Mouse (Mus musculus) lung, postnatal 14 days (tissue): ENCODE results near the gene Chp2.

Source experiments
- DNase-seq: peaks from one replicate; pipeline ENCODE4 v3.0.0; 2021

Gene Chp2

DNA sequence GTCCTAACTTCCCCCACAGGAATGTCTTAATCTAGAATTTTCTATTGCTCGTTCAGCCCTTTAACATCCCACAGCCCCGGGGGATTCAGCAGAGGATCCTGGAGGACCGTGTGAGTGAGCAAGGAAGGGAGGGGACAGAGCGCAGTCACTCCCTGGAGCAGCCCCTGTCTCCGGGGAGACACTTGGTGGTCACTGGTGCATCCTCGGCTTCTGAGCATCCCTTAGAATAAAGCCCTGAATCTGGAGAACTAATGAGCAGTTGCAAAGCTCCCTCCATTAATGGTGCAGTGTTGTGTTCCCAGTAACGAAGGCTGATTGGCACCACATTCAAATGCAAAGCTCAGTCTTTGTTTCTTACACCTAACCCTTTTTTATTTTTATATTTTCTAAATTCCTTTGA is 24.9 kb downstream of the Chp2 start:
- DNase-seq = no peak

DNA sequence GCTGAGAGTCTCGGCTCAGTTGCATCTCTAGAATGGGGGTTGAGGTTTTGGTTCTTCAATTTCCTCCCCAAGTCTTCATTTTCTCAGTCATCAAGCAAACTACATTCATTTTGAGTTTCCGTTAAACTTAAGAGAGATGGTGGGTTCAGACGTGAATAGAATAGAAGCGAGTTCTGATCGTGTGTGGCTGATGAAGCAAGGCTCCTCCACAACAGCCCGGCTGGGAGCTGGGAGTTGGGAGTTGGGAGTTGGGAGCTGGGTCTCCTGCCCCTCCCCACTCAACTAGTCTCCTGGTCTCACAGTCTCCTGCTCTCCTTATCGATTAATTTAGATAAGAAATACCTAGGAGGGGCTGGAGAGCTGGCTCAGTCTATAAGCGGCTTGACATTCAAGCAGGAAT is 25.3 kb downstream of the Chp2 start:
- no peak for DNase-seq

DNA sequence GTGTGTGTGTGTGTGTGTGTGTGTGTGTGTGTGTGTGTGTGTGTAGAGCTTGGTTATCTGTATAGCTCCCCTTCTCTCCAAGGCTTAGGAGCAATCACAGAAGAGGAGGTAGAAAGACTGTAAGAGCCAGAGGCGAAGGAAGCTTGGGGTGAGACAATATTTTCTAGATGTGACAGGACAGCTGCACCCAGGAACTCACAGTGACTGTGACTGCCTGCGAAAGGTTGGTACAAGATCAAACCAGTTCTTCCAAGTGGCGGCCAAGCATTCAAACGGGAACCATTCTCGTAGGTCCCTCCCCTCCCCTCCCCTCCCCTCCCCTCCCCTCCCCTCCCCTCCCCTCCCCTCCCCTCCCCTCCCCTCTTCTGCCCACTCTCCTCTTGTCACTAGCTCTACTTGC is 26.7 kb downstream of the Chp2 start:
- no peak for DNase-seq

DNA sequence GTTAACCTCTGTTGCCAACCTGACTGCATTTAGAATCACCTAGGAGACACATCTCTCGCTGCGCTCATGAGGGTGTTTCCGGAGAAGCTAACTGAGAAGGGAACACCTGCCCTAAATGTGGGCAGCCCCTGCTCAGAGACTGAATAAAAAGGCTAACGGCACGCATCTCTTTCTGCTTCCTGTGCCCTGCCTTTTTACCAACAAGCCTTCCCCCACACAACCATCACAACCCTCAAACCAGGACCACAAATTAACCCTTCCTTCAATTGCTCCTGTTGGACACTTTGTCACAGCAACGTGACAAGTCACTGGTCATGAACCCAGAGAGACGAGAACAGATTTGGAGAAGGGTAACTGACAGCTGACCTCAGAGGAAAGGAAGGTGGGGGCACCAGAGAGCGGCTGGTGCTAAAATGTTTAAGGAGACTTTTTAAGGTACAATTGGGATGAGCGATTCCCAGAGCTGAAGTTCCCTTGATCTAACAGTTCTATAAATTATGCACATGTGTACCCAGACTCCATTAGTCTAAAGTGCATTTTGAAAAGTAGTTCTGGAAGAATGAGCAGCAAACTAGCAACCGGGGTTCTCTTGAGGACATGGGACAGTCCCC is 28.1 kb downstream of the Chp2 start:
- DNase-seq = no peak

DNA sequence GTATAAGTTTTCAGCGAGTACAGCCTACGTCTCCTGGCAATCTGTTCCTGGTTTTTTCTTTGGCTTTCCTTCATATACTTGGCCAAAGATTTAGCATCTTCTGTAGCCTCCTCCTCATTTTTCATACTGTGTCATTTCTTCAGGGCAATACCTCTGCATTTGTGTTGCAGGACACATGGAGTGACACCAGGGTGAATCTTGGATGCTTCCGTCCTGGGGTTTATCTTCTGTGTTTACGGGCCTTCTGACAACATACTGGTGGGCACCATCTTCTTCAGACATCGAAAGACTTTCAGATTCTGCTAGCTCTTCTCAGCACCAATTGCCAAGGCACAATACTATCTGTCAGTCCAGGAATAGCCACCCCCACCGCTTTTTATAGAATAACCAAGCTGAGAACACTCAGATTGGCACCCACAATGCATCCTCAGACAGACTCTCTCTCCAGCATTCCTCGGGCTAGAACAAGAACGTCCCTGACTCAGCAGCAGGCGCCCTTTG is 30.1 kb downstream of the Chp2 start:
- no peak for DNase-seq

DNA sequence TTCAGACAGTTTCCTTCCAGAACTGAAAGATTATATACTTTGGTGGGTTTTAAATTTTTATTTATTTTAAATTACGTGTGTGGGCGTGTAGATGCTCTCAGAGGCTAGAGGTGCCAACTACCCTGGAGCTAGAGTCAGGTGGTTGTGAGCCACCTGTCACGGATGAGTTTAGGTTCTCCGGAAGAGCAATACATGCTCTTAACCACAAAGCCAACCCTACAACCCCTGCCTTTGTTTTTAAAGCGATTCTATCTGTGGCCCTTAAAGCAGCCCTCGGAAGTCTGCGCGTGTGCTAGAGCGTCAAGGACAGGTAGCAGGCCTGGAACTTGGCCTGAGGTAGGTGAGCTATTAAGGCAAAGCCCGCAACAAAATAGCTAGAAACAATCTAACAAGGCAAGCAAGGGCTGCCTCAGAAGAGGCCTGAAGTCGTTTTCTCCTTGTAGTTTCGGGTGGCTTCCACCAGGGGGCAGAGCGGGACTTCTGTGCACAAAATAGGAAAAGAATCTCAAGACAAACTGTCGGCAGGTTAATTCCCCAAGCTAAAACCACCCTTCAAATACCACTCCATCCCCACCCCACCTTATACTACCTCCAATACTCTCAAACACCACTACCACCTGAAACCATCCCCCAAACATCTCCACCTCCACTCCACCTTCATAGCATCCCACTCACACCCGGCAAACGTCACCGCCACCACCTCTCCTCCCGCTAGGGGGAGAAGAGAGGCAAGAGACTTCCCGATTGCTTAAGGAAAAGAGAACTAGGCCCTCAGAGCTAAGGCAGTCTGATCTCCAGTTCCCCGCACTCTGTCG is 32.1 kb downstream of the Chp2 start:
- DNase-seq = peak; percentile 72

DNA sequence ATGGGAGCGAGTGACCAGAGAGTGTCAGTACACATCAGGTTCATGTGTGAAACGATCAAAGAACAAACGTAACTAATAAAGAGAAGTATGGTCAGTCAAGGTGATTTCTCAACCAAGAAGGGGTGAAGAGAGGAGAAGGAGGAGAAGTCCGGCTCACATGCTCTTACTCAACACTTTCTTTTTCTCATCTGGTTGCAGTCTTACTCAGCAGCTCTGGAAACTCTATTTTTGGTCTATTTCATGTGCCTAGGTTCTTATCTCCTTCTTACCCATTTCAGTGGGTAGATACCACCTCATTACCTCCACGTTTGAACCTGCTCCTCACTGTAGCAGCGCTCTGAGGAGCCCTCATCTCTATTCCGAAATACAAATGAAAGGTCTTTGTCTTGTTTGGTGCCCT is 37.4 kb downstream of the Chp2 start:
- DNase-seq = no peak

DNA sequence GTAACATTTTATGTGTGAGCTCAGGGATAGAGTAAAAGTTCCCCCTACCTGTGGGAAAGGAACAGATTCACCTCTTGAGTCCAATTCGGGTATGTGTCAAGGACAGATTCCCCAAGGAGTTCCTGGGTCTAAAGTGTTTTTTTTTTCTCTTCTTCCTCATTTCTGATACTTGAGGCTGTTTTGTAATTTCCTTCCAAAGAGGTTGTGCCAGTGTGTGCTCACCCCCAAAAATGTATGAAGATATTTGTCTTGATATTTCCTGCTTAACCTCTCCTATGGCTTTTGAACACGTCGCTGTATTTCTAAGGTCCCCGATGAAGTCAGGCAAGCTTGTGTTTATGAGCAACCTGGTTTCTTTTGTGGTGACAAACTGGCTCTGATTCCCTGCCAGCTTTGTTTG is 39.2 kb downstream of the Chp2 start:
- no peak for DNase-seq

DNA sequence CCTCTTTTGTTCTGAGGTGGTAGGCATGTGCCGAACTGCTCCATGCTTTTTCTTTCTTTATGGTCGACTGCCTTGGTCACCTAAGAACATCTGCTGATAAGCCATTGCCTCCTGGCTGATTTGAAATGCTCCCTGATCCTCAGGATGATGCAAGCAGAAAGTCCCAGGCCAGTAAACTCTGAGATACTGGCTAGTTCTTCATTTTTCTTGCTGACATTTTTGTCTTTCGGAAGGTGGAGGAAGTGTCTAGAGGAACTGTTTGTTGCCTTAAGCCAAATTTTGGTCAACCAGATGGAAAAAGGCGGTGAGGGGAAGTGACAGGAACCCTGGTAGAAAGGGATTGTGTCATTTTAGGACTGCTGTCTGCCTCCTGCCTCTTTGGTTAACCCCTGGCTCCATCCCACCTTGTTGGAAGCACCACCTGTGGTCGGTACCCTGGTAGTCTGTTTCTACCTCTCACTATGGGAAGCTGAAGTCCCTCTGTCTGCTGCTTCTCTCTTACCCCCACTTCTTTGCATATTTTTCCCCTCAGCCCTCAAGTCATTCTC is 40.8 kb downstream of the Chp2 start:
- DNase-seq = no peak

DNA sequence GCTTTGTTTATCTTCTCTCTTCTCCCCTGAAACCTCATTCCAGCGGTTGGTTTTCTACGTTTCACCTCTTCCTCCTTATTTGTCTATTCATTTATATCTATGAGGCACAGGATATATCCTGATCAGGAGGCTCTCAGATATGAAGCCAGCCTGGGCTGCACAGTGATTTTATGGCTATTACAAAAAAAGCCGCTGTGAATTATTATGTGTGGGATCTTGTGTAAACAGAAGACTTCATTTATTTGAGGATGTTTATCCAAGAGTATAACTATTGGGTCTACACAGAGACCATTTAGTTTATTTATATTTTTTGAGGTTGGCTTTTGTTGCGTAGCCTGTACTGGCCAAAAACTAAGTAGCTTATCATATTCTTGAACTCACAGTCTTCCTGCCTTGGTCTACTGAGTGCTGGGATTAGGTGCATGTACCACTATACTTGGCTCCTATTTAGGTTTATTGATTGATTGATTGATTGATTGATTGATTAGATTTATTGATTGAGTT is 49.7 kb downstream of the Chp2 start:
- DNase-seq = no peak

DNA sequence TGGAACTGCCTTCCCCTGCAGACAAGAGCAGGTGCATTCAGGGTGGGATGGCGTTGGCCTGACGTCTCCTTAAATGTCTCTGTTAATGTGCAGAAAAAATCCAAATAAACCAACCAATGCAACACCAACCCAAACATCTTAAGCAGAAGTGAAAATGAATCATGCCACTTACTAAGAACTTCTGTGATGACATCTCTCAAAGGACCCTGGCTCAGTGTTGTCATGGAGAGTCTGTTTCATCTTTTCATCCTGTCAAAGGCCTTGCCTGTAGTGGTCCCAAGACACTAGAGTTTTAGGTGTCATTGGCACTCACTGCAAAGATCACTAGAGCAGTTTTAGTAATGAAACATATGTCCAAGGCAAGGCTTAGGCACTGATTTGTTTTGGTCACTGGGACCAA is 53.0 kb downstream of the Chp2 start:
- DNase-seq = no peak
